Mouse (Mus musculus) kidney, postnatal 14 days (tissue): ENCODE measurements at regions not wholly inside any gene's neighbourhood (a gene's known extent, or its start where the extent isn't known, plus 50 kb on each side); places are given as distances from the start of the nearest gene placed in this dataset.

Experiments
- DNase-seq: peaks from one replicate; pipeline ENCODE4 v3.0.0; 2022; ENCODE audit warnings: mixed read lengths

GRCm38 (mm10) chr12:38928786-38929351 is 149.7 kb downstream of the Etv1 start:
- peak; percentile 26 for DNase-seq

GRCm38 (mm10) chr12:38929644-38930043 is 150.5 kb downstream of the Etv1 start:
- DNase-seq = no peak

GRCm38 (mm10) chr12:38931769-38932168 is 152.6 kb downstream of the Etv1 start:
- DNase-seq = no peak

GRCm38 (mm10) chr12:38959605-38960004 is 180.4 kb downstream of the Etv1 start:
- no peak for DNase-seq

GRCm38 (mm10) chr12:38962302-38962701 is 183.1 kb downstream of the Etv1 start:
- no peak for DNase-seq

- no peak for DNase-seq
These were observed 191.2 kb downstream of the Etv1 start for GRCm38 (mm10) chr12:38970347-38970746.

GRCm38 (mm10) chr12:38972205-38972604 is 193.0 kb downstream of the Etv1 start:
- DNase-seq = no peak

GRCm38 (mm10) chr12:38975508-38975907 is 196.3 kb downstream of the Etv1 start:
- no peak for DNase-seq

GRCm38 (mm10) chr12:38982423-38982822 is 203.2 kb downstream of the Etv1 start:
- no peak for DNase-seq

GRCm38 (mm10) chr12:38985909-38986308 is 206.7 kb downstream of the Etv1 start:
- no peak for DNase-seq

GRCm38 (mm10) chr12:38986346-38986745 is 207.2 kb downstream of the Etv1 start:
- no peak for DNase-seq

- no peak for DNase-seq
These were observed 208.1 kb downstream of the Etv1 start for GRCm38 (mm10) chr12:38987277-38987676.

- DNase-seq = no peak
These were observed 208.6 kb downstream of the Etv1 start for GRCm38 (mm10) chr12:38987819-38988218.

- no peak for DNase-seq
These were observed 248.0 kb downstream of the Etv1 start for GRCm38 (mm10) chr12:39027179-39027578.

- no peak for DNase-seq
These were observed 248.8 kb downstream of the Etv1 start for GRCm38 (mm10) chr12:39027948-39028347.

GRCm38 (mm10) chr12:39033982-39034381 is 254.8 kb downstream of the Etv1 start:
- no peak for DNase-seq

GRCm38 (mm10) chr12:39036466-39037037 is 257.4 kb downstream of the Etv1 start:
- DNase-seq = no peak

GRCm38 (mm10) chr12:39038077-39038476 is 258.9 kb downstream of the Etv1 start:
- DNase-seq = no peak

GRCm38 (mm10) chr12:39038656-39039055 is 259.5 kb downstream of the Etv1 start:
- no peak for DNase-seq

GRCm38 (mm10) chr12:39047126-39047525 is 267.9 kb downstream of the Etv1 start:
- DNase-seq = no peak

GRCm38 (mm10) chr12:39048441-39048840 is 269.3 kb downstream of the Etv1 start:
- peak; percentile 5 for DNase-seq

- DNase-seq = peak; percentile 1
These were observed 269.8 kb downstream of the Etv1 start for GRCm38 (mm10) chr12:39048958-39049357.

- no peak for DNase-seq
These were observed 291.3 kb downstream of the Etv1 start for GRCm38 (mm10) chr12:39070331-39071045.

GRCm38 (mm10) chr12:39073289-39074022 is 294.3 kb downstream of the Etv1 start:
- DNase-seq = no peak
